Mouse (Mus musculus) c-Kit-positive CD71-positive TER-119-positive erythroid progenitor cells, embryonic 14.5 days (primary cell): Measurements from ENCODE around the gene Ptprz1.
"Not testable (repeated sequence)": the region's sequence is repeated elsewhere in the genome, so short reads cannot be mapped to it uniquely, and the experiment has no call there.

Experiments used
- DNase-seq: peaks from one replicate; pipeline ENCODE4 v3.0.0-alpha.2; 2013; ENCODE audit warnings: low spot score

The Ptprz1 gene

GRCm38 (mm10) chr6:23014988-23015613, 139.8 kb downstream of the Ptprz1 start:
- DNase-seq: no peak

DNA sequence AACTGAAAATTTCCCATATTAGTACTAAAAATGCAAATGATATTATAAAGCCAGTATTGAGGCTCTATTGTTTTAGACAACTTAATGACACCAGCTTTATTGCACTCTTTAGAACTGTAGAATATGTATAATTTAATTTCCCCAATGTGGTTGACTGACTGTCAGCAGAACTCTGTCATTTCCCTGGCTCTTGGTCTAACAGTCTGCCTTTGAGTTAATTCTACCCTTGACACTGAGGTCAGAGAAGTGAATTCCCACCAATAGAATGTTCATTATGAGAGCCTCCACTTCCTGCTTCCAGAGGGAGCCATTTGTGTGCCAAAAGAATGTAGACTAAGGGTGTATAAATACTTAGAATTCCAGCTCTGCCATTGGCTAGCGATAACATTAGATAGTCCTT, 152.9 kb downstream of the Ptprz1 start:
- no peak for DNase-seq

DNA sequence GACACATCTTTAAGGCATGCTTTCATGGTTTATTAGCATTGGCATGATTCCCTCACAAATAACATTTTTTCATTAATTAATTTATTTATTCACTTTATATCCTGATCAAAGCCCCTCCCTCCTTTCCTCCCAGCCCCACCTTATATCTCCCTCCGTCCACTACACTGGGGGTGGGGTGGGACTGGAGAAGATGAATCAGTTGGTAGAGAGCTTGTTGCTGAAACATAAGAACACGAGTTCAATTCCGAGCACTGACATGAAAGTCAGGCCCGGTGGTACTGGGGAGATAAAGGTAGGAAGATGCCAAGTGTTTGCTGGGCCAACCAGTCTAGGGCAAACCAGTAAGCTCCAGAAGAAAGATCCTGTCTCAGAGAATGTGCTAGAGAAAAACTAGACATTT, 173.5 kb downstream of the Ptprz1 start:
- DNase-seq: no peak

- no peak for DNase-seq
These were observed 180.4 kb downstream of the Ptprz1 start for GRCm38 (mm10) chr6:23055734-23056133.

- no peak for DNase-seq
These were observed 200.8 kb downstream of the Ptprz1 start for GRCm38 (mm10) chr6:23076060-23076459.

GRCm38 (mm10) chr6:23078273-23078672, 203.0 kb downstream of the Ptprz1 start:
- no peak for DNase-seq

DNA sequence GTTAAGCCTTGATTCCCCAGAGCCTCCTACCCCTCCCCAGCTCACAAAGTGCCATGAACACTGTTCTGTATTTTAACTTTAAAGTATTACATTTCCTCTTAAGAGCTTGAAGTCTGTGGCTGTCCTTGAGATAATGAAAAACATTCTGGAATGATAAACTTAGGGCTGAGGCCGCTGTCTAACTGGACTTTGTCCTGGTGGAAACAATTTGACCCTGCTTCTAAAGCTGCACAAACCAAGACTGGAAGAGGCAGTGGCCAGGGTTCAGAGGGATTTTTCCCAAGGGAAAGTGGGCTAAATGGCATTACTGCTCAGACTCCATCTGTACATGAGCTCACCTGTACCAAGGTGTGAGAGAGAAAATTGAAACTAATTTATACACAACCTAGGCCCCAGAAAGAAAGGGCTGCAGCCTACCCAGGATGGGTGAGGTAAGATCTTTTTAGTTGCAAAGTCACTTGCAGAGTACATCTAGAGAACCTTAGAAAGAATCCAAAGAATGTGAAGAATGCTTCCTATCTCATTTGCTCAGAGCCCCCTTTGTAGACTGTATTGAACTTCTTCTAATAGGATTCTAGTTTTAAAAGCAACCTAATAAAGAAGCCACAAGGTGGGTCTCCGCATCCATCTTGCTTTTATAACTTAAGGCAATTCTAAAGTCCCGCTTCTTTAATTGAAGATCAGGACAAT, 204.8 kb downstream of the Ptprz1 start:
- no peak for DNase-seq

DNA sequence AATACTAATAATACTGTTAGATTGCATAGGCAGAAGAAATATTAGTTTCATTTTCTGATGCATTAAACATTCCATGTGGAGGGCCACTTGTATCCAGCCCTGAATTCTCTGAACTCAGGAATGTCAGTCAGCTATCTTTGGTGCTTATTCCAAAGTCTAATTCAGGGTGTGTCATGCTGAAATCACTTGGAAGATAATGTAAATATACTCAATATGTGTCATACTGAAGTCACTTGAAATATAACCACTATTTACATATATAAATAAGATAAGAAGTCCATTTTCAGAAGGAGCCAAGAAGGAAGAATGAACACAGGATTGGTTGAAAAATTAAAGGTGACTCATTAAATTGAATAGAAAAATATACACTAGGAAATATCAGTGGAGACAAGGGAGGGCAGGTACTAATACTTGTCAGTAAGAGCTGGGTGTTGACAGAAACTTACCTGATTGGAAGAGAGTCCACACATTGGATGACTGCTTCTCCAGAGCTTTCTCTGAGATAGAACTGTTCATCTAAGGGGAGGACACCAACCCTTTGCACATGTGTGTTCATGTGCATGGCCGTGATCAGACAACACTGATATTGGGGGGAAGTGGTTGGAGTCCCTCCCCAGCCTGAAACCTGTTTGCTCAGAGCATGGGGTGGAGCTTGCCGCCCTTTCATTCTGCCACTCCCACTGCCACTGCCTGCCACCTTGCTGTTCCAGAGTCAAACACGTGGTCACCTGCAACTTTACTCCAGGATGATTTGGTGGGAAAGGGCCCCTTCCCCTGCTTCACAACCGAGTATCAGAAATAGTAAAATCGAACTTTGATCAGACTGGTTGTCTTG, 209.5 kb downstream of the Ptprz1 start:
- no peak for DNase-seq

DNA sequence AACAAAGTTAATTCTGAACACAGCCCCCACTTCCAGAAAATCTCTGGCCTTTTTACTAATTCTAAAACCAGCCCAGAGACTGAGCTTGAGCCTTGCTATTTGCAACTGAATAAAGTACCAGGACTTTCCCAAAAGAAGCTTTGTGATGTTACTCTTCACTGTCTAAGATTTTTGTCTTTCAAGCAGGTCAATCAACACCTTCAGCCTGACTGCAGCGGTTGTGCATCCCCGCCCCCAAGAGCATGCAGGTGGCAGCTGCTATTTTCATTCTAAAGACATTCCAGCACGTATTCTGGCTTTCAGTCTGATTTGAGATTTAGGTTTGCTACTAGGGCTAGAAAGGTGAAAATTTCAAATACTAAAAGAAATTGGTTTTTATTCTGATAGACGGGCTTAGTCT, 214.0 kb downstream of the Ptprz1 start:
- not testable (repeated sequence) for DNase-seq

DNA sequence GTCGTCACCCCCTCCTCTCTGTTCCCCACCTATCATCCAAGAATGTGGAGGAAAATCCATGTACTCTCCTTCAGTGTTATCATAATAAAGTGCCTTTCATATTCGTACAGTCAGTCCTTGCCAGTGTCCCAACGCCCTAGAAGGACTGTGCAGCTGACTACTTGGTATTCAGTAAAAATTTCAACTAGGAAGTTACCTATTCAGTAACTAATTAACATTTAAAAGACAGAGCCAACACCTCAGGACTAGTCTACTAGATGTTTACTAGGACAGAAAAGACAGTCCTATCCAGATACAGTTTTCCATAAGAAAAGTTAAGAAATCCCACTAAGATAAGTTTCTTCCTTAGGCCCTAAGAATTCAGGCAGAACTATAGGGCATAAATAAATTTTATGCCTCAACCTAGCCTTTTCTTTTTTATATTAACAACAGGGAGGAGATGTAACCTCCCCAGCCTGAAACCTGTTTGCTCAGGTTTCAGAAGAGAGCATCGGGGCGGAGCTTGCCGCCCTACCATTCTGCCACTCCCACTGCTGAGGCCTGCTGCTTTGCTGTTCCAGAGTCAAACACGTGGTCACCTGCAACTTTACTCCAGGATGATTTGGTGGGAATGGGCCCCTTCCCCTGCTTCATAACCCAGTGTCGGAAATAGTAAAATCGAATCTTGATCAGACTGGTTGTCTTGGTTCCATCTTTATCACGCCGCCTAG, 215.2 kb downstream of the Ptprz1 start:
- not testable (repeated sequence) for DNase-seq
